Mouse (Mus musculus): ENCODE results near the gene Dio3. TPM values are rescaled to one million over a fixed set of nuclear protein-coding genes. Genes with fewer than 3 reads are reported as not detected.

Dio3 gene
- polyA plus RNA-seq, 1 experiment: 0.50 TPM

DNA sequence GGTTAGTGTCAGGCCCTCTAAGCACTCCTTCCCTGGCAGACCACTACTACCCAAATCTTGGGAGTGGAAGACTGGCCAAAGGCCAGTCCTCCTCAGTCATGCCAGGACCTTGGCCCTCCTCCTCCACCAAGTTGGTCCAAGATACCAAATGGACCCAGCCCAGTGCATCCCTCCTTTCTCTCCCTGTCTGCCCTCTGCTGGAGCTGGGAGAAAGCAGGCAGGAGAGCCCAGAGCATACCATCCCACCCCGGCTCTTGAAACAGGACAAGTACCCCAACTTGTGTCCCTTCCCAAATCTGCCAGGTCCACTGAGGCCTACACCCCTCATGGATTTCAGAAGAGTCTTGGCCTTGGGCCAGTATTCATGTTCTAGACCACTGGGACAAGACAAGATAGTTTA, 2.8 kb upstream of the Dio3 start:
- TF ChIP-seq POLR2A (IDR thresholded peaks at IDR 0.05; ENCODE audit: low read depth, low read length) (no peak), CTCF (conservative IDR thresholded peaks at IDR 0.05; ENCODE audit: insufficient read depth, insufficient read length, low read depth, low read length) (peak; percentile 34)
- Histone ChIP-seq H3K4me3 (ENCODE audit: insufficient read depth, low read depth, low read length) (no peak overlapping the region), H3K27ac (ENCODE audit: insufficient read depth, low read depth, low read length) (no peak overlapping the region), H3K36me3 (ENCODE audit: control insufficient read depth, insufficient read depth, low read length) (no peaks in the 10 kb centered on the region), H3K27me3 (replicated peaks; ENCODE audit: control insufficient read depth, insufficient read depth, low read length) (peaks cover 2% of the 10 kb centered on the region; the same call in 1 of the 2 replicates), H3K4me1 (ENCODE audit: control insufficient read depth, insufficient read depth, low read length) (no peaks in the 10 kb centered on the region)
- 71% methylated on average over 1 of the region's 1 CpGs for WGBS
- DNase-seq: peak; percentile 23

DNA sequence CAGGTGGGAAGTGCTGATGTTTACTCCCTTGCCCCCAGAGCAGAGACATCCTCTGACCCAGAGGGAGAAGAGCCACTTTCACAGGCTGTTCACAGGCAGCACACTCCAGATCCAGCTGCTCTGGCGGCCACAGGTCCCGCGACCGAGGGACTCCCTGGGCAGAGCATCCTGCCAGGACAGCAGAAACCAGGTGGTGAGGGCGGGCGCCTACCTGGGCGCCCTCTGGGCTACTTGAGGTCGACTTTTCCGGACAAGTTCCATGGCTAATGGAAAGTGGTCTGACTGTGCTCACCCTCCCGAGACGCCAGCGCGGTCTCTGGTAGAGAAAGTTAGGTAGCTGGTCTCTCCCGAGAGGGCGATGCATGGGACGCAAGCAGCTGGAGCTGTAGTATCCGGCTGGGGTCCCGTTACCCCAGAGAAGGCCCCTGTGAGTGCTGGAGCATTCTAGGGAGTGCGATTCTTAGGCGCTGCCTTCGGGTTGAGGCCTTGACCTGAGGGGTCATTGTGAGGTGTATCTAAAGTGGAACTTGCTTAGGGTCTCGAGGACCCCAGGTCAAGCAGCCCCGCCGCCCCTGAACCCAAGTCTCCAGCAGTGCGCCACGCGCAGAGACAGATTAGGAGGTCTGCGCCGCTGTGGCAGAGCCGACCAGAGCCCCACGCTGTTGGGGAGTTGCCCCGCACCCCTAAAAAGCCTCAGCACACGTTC, 1.5 kb upstream of the Dio3 start:
- Histone ChIP-seq H3K27ac (ENCODE audit: insufficient read depth, low read depth, low read length) (no peak overlapping the region), H3K36me3 (ENCODE audit: control insufficient read depth, insufficient read depth, low read length) (no peaks in the 10 kb centered on the region), H3K27me3 (replicated peaks; ENCODE audit: control insufficient read depth, insufficient read depth, low read length) (peaks cover 2% of the 10 kb centered on the region; the same call in 1 of the 2 replicates), H3K4me1 (ENCODE audit: control insufficient read depth, insufficient read depth, low read length) (no peaks in the 10 kb centered on the region), H3K4me3 (ENCODE audit: insufficient read depth, low read depth, low read length) (peak overlapping the region; percentile 22; the same call in 1 of the 2 replicates)
- no peak for TF ChIP-seq CTCF (conservative IDR thresholded peaks at IDR 0.05; ENCODE audit: insufficient read depth, insufficient read length, low read depth, low read length)
- no peak for TF ChIP-seq POLR2A (IDR thresholded peaks at IDR 0.05; ENCODE audit: low read depth, low read length)
- DNase-seq: peak; percentile 14
- WGBS: 10% methylated on average over 33 of the region's 33 CpGs

DNA sequence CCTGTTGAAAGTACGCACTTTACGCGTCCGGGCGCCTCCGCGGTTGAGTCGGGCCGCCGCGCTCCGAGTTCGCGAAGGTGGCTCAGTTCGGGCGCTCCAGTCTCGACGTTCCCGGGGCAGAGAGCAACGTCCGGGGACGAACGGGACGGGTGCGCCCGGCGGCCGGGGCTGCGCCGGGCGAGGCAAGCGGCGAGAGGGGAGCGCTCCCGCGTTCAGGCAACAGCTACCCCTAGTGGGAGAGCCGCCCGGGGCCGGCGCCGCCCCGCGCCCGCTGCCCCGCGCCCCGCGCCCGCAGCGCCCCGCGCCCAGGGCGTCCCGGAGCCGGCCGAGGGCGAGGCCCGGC, 932 bp upstream of the Dio3 start:
- H3K4me3 ChIP-seq (ENCODE audit: insufficient read depth, low read depth, low read length): peak overlapping the region; percentile 22; the same call in 1 of the 2 replicates
- H3K4me1 ChIP-seq (ENCODE audit: control insufficient read depth, insufficient read depth, low read length): no peaks in the 10 kb centered on the region
- DNase-seq: peak; percentile 65
- 4% methylated on average over 57 of the region's 58 CpGs for WGBS
- peaks cover 2% of the 10 kb centered on the region; the same call in 1 of the 2 replicates for H3K27me3 ChIP-seq (replicated peaks; ENCODE audit: control insufficient read depth, insufficient read depth, low read length)
- no peak overlapping the region for H3K27ac ChIP-seq (ENCODE audit: insufficient read depth, low read depth, low read length)
- no peak for TF ChIP-seq POLR2A (IDR thresholded peaks at IDR 0.05; ENCODE audit: low read depth, low read length)
- TF ChIP-seq CTCF (conservative IDR thresholded peaks at IDR 0.05; ENCODE audit: insufficient read depth, insufficient read length, low read depth, low read length): peak; percentile 25; the same call in 1 of the 2 replicates
- no peaks in the 10 kb centered on the region for H3K36me3 ChIP-seq (ENCODE audit: control insufficient read depth, insufficient read depth, low read length)

DNA sequence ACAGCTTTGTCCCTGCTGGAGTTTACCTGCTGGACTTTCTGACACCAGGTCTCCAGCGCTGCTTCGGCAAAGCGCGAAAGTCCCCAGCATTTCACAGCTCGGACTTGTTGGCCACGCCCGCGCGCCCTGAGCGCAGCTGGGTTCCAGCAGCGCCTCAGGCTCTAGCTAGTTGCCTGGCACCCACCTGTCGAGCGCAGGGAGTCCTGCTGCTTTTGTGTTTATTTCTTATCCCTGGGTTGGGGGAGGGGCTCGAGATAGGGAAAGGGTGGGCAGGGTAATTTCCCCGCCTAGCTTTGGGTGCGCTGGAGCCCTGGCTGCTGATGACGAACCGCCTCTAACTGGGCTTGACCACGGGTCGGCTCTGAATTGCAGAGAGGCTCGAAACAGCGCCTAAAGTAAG, 1.5 kb downstream of the Dio3 start:
- TF ChIP-seq CTCF (conservative IDR thresholded peaks at IDR 0.05; ENCODE audit: insufficient read depth, insufficient read length, low read depth, low read length): no peak
- TF ChIP-seq POLR2A (IDR thresholded peaks at IDR 0.05; ENCODE audit: low read depth, low read length): no peak
- H3K4me1 ChIP-seq (ENCODE audit: control insufficient read depth, insufficient read depth, low read length): no peaks in the 10 kb centered on the region
- under 1% methylated on average over 22 of the region's 22 CpGs for WGBS
- peaks cover 2% of the 10 kb centered on the region; the same call in 1 of the 2 replicates for H3K27me3 ChIP-seq (replicated peaks; ENCODE audit: control insufficient read depth, insufficient read depth, low read length)
- H3K36me3 ChIP-seq (ENCODE audit: control insufficient read depth, insufficient read depth, low read length): no peaks in the 10 kb centered on the region
- H3K4me3 ChIP-seq (ENCODE audit: insufficient read depth, low read depth, low read length): no peak overlapping the region
- DNase-seq: no peak
- no peak overlapping the region for H3K27ac ChIP-seq (ENCODE audit: insufficient read depth, low read depth, low read length)

DNA sequence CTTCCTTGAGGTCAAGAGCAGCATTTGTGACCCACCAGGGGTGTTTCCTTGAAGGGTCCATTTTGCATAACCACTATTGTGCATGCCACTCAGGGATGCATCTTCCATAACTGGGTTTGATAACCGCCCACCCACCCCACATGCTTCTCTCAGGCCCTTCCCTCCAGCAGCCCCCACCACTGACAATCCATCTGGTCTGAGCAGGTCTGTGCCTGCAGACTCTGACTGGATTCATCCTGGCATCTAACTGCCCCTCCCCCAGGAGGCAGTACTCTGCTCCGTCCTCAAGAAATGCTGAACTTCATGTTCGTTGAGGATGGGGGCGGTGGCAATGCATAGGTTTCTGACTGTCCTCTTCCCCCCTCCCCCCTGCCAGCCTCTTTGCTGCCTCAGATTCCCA, 4.9 kb downstream of the Dio3 start:
- H3K27ac ChIP-seq (ENCODE audit: insufficient read depth, low read depth, low read length): no peak overlapping the region
- H3K27me3 ChIP-seq (replicated peaks; ENCODE audit: control insufficient read depth, insufficient read depth, low read length): no peaks in the 10 kb centered on the region; the same call in 1 of the 2 replicates
- TF ChIP-seq POLR2A (IDR thresholded peaks at IDR 0.05; ENCODE audit: low read depth, low read length) (no peak), CTCF (conservative IDR thresholded peaks at IDR 0.05; ENCODE audit: insufficient read depth, insufficient read length, low read depth, low read length) (no peak)
- 25% methylated on average over 4 of the region's 4 CpGs for WGBS
- H3K4me3 ChIP-seq (ENCODE audit: insufficient read depth, low read depth, low read length): no peak overlapping the region
- H3K36me3 ChIP-seq (ENCODE audit: control insufficient read depth, insufficient read depth, low read length): no peaks in the 10 kb centered on the region
- no peak for DNase-seq
- H3K4me1 ChIP-seq (ENCODE audit: control insufficient read depth, insufficient read depth, low read length): no peaks in the 10 kb centered on the region

DNA sequence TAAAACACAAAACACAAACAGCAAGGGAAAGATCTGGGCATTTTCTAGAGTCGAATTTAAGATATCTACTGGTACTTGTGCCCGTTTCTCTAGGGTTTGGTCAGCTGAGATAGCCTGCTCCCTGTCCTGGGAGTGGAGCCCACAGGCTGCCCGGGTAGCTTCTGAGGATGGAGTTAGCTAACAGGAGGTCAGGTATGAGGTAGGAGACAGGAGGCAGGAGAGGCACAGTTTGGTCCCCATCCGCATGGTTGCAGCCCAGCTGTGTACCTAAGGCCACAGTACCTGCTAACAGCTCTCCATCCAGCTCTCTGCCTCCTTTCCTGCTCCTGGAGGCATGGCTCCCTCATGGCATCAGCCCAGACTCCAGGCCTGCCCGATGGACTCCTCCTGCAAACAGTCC, 13.9 kb downstream of the Dio3 start:
- no peak for DNase-seq
- TF ChIP-seq CTCF (conservative IDR thresholded peaks at IDR 0.05; ENCODE audit: insufficient read depth, insufficient read length, low read depth, low read length) (no peak), POLR2A (IDR thresholded peaks at IDR 0.05; ENCODE audit: low read depth, low read length) (no peak)
- Histone ChIP-seq H3K27ac (ENCODE audit: insufficient read depth, low read depth, low read length) (no peak overlapping the region), H3K4me3 (ENCODE audit: insufficient read depth, low read depth, low read length) (no peak overlapping the region), H3K27me3 (replicated peaks; ENCODE audit: control insufficient read depth, insufficient read depth, low read length) (no peaks in the 10 kb centered on the region), H3K36me3 (ENCODE audit: control insufficient read depth, insufficient read depth, low read length) (no peaks in the 10 kb centered on the region), H3K4me1 (ENCODE audit: control insufficient read depth, insufficient read depth, low read length) (no peaks in the 10 kb centered on the region)
- 82% methylated on average over 5 of the region's 5 CpGs for WGBS

DNA sequence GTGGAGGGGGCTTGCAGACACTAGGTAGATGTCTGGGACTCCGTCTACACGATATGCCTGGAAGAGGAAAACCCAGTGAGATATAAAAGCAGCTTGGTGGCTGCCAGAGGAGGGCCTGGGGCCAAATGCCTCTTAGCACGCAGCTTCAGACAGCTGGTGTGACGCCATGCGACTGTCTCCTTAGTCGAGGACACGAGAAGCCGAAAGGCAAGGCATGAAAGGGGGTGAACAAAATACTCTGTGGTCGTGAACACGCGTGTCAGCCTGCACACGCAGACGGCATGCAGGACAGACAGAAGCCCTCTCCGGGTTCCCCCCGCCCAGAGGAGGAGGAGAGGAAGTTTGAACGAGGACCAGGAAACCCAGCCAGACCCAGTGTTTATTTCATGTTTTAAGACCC, 16.0 kb downstream of the Dio3 start:
- Histone ChIP-seq H3K27me3 (replicated peaks; ENCODE audit: control insufficient read depth, insufficient read depth, low read length) (no peaks in the 10 kb centered on the region), H3K36me3 (ENCODE audit: control insufficient read depth, insufficient read depth, low read length) (no peaks in the 10 kb centered on the region), H3K27ac (ENCODE audit: insufficient read depth, low read depth, low read length) (no peak overlapping the region), H3K4me1 (ENCODE audit: control insufficient read depth, insufficient read depth, low read length) (no peaks in the 10 kb centered on the region), H3K4me3 (ENCODE audit: insufficient read depth, low read depth, low read length) (no peak overlapping the region)
- TF ChIP-seq CTCF (conservative IDR thresholded peaks at IDR 0.05; ENCODE audit: insufficient read depth, insufficient read length, low read depth, low read length) (no peak), POLR2A (IDR thresholded peaks at IDR 0.05; ENCODE audit: low read depth, low read length) (no peak)
- WGBS: 73% methylated on average over 16 of the region's 16 CpGs
- DNase-seq: no peak

Data from kidney, adult 2 months (tissue).